In the genomic region with DNA sequence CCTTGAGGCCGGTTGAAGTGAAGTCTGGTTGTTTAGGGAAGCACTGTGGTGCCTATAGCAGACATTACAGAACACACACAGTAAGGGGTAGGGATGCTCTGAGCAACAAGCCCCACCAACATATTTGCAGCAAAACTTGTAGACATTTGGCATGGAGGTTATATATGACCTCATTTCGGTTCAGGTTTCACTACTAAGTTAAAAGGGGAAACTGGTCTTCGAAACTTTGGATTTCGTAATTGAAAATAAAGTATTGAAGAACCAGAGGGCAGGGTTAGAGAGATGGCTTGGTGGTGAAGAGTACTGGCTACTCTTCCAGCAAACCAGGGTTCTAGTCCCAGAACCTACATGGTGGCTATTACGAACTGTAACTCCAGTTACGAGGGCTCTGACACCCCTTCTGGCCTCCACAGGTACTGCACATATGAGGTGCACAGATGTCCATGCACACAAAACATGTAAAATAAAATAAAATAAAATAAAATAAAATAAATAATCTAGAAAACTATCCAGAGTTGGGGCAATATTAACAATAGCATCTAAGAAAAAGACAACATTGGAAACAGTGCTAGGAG, we compare ENCODE assay signal across 13 mouse cellular contexts. TPM values are rescaled to one million over a fixed set of nuclear protein-coding genes. Genes with fewer than 3 reads are reported as not detected.
DNase-seq lines count a peak whose midpoint lies in the region; ATAC-seq and TF ChIP-seq lines count a peak whose summit lies in the region.
"Had no signal": no experiment of that assay in that cellular context is flagged by ENCODE, and none has a peak within 500 bp of the region (broad histone marks: within the 10 kb centered on the region; RNA-seq: fewer than 3 reads in every experiment).

No protein-coding gene starts in this region.

- H3K4me1 ChIP-seq in intestine, postnatal 0 days (replicated peaks; ENCODE audit: control insufficient read depth, insufficient read depth, low read length): no peaks in the 10 kb centered on the region
- H3K4me1 ChIP-seq in intestine, embryonic 15.5 days (replicated peaks): no peaks in the 10 kb centered on the region
- H3K4me1 ChIP-seq in thymus, adult 2 months (replicated peaks; ENCODE audit: control insufficient read depth, insufficient read depth, low read length): peaks cover 40% of the 10 kb centered on the region
- H3K4me1 ChIP-seq: limb, embryonic 12.5 days had no signal

- H3K36me3 ChIP-seq in intestine, postnatal 0 days (ENCODE audit: control insufficient read depth, insufficient read depth): no peaks in the 10 kb centered on the region
- H3K36me3 ChIP-seq in intestine, embryonic 15.5 days: no peaks in the 10 kb centered on the region
- H3K36me3 ChIP-seq in thymus, adult 2 months (ENCODE audit: control insufficient read depth, insufficient read depth, low read length): no peaks in the 10 kb centered on the region
- H3K36me3 ChIP-seq: limb, embryonic 12.5 days; midbrain, embryonic 15.5 days had no signal

- H3K4me3 ChIP-seq in intestine, postnatal 0 days (ENCODE audit: low read depth, low read length): no peak overlapping the region
- H3K4me3 ChIP-seq in intestine, embryonic 15.5 days (replicated peaks): no peak overlapping the region
- H3K4me3 ChIP-seq in thymus, adult 2 months (ENCODE audit: control insufficient read depth, insufficient read depth, low read length): no peak overlapping the region
- H3K4me3 ChIP-seq: limb, embryonic 12.5 days; midbrain, embryonic 15.5 days had no signal

- DNase-seq in thymus, adult 2 months: peak; percentile 60
- DNase-seq in thymus, adult 18-20 months: no peak
- peak; percentile 67 for DNase-seq in induced T-regulatory cell, adult 2 months (ENCODE audit: low read depth)
- no peak for DNase-seq in urinary bladder, postnatal 10 days (ENCODE audit: low spot score)
- no peak for DNase-seq in T-cell, adult 2 months (ENCODE audit: low spot score)
- no peak for DNase-seq in layer of hippocampus, adult 18-20 months (ENCODE audit: low spot score in 2 of 2)
- DNase-seq: heart, adult 18-20 months; right cerebral cortex, adult 18-20 months had no signal

- H3K9me3 ChIP-seq in intestine, postnatal 0 days (ENCODE audit: control insufficient read depth): no peaks in the 10 kb centered on the region
- H3K9me3 ChIP-seq in intestine, embryonic 15.5 days: no peaks in the 10 kb centered on the region
- H3K9me3 ChIP-seq: limb, embryonic 12.5 days; midbrain, embryonic 15.5 days had no signal

- H3K4me2 ChIP-seq in intestine, postnatal 0 days (replicated peaks; ENCODE audit: low read depth): no peak overlapping the region
- no peak overlapping the region for H3K4me2 ChIP-seq in intestine, embryonic 15.5 days (replicated peaks)
- H3K4me2 ChIP-seq: limb, embryonic 12.5 days; midbrain, embryonic 15.5 days had no signal

- peak; percentile 50 for TF ChIP-seq CTCF in intestine, postnatal 0 days (IDR thresholded peaks at IDR 0.05; ENCODE audit: low read depth)
- no peak for TF ChIP-seq CTCF in thymus, adult 2 months (IDR thresholded peaks at IDR 0.05; ENCODE audit: borderline replicate concordance, control insufficient read depth, extremely low read depth, insufficient read depth, low read length, poor library complexity)

- no peak for ATAC-seq in intestine, postnatal 0 days
- no peak for ATAC-seq in intestine, embryonic 15.5 days
- ATAC-seq: inflammation-experienced regulatory T-cells, adult 6 months; midbrain, embryonic 15.5 days had no signal

- 92% methylated on average over 6 of the region's 6 CpGs for WGBS in intestine, postnatal 0 days
- WGBS in intestine, embryonic 15.5 days: 87% methylated on average over 6 of the region's 6 CpGs
- 83% methylated on average over 6 of the region's 6 CpGs for WGBS in thymus, adult 2 months

- no peak overlapping the region for H3K27ac ChIP-seq in intestine, postnatal 0 days (ENCODE audit: low read depth, low read length)
- no peak overlapping the region for H3K27ac ChIP-seq in intestine, embryonic 15.5 days
- no peak overlapping the region for H3K27ac ChIP-seq in thymus, adult 2 months (ENCODE audit: control insufficient read depth, insufficient read depth, low read length)
- H3K27ac ChIP-seq: limb, embryonic 12.5 days; midbrain, embryonic 15.5 days had no signal

- TF ChIP-seq POLR2A in thymus, adult 2 months (IDR thresholded peaks at IDR 0.05; ENCODE audit: control insufficient read depth, extremely low read depth, insufficient read depth, low read length, poor library complexity): no peak

- H3K27me3 ChIP-seq in intestine, postnatal 0 days (replicated peaks; ENCODE audit: control insufficient read depth, insufficient read depth, low read length): no peaks in the 10 kb centered on the region
- no peaks in the 10 kb centered on the region for H3K27me3 ChIP-seq in intestine, embryonic 15.5 days (replicated peaks)
- no peaks in the 10 kb centered on the region for H3K27me3 ChIP-seq in thymus, adult 2 months (ENCODE audit: control insufficient read depth, insufficient read depth, low read length)
- H3K27me3 ChIP-seq: midbrain, embryonic 15.5 days had no signal

- H3K9ac ChIP-seq in intestine, postnatal 0 days (ENCODE audit: low read depth, low read length): no peak overlapping the region
- H3K9ac ChIP-seq in intestine, embryonic 15.5 days: no peak overlapping the region
- H3K9ac ChIP-seq: limb, embryonic 12.5 days; midbrain, embryonic 15.5 days had no signal

RNA-seq across cellular contexts. Expression of gene Enthd1, which starts 1.2 kb away (rescaled TPM):
- 0.07 TPM in 1 of 2 replicates, not detected in the other for polyA plus RNA-seq in intestine, postnatal 0 days (2015; fragmentation: Nextera tagmentation; extraction: Ambion mirVana)
- polyA plus RNA-seq in intestine, embryonic 15.5 days (2015; fragmentation: Nextera tagmentation; extraction: Ambion mirVana): not detected in 2 replicates
- 0.09 TPM in 2 replicates for polyA plus RNA-seq in thymus, adult 2 months (2012; rRNA removed)
- not detected for total RNA-seq in layer of hippocampus, adult 18-20 months (2021)
- total RNA-seq: heart, adult 18-20 months had no signal
- polyA plus RNA-seq: limb, embryonic 12.5 days; midbrain, embryonic 15.5 days had no signal

RNA-seq across cellular contexts. Expression of gene Grap2, which starts 8.7 kb away (rescaled TPM):
- 0.24 and 0.27 TPM in 2 replicates for polyA plus RNA-seq in intestine, postnatal 0 days (2015; fragmentation: Nextera tagmentation; extraction: Ambion mirVana)
- polyA plus RNA-seq in intestine, embryonic 15.5 days (2015; fragmentation: Nextera tagmentation; extraction: Ambion mirVana): 0.95 and 1.3 TPM in 2 replicates
- 139 and 162 TPM in 2 replicates for polyA plus RNA-seq in thymus, adult 2 months (2012; rRNA removed)
- total RNA-seq in layer of hippocampus, adult 18-20 months (2021): under 1 TPM; 0.05 to 0.10 TPM

Comparison
In these comparisons a context has a peak if more than half of its experiments do, and no peak if none do; other contexts are left out.
1. DNase-seq: peak in thymus, adult 2 months (single experiment) and induced T-regulatory cell, adult 2 months (single experiment); none in thymus, adult 18-20 months (0 of 2), urinary bladder, postnatal 10 days (single experiment), T-cell, adult 2 months (single experiment) and layer of hippocampus, adult 18-20 months (0 of 2).
2. RNA of gene Grap2, which starts 8.7 kb away (polyA plus RNA-seq): 139 to 162 TPM in thymus, adult 2 months; 0.95 to 1.3 TPM in intestine, embryonic 15.5 days and 0.24 to 0.27 TPM in intestine, postnatal 0 days; every median in the first group is over 10 times any median in the second.